Mouse (Mus musculus) c-Kit-positive CD71-positive TER-119-positive erythroid progenitor cells, embryonic 14.5 days (primary cell): Measurements from ENCODE around the gene Eef1akmt3.

ENCODE experiments used
- DNase-seq: peaks from one replicate; pipeline ENCODE4 v3.0.0-alpha.2; 2013; ENCODE audit warnings: low spot score

The Eef1akmt3 gene

DNA sequence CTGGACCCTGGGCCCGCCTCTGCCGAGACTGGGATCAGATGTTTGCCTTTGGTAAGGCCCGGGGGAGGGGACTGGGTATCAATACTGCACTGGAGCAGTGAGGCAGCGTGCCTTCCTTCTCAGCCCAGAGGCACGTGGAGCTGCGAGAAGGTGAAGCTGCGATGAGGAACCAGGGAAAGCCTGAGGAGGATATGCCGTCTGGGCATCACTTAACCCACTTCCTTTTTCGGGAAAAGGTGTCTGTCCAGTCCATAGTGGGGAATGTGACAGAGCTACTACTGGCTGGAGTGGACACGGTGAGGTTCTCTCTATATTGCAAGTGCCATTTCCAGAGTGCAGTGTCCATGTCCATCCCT lies 8.8 kb upstream of the Eef1akmt3 start:
- no peak for DNase-seq

DNA sequence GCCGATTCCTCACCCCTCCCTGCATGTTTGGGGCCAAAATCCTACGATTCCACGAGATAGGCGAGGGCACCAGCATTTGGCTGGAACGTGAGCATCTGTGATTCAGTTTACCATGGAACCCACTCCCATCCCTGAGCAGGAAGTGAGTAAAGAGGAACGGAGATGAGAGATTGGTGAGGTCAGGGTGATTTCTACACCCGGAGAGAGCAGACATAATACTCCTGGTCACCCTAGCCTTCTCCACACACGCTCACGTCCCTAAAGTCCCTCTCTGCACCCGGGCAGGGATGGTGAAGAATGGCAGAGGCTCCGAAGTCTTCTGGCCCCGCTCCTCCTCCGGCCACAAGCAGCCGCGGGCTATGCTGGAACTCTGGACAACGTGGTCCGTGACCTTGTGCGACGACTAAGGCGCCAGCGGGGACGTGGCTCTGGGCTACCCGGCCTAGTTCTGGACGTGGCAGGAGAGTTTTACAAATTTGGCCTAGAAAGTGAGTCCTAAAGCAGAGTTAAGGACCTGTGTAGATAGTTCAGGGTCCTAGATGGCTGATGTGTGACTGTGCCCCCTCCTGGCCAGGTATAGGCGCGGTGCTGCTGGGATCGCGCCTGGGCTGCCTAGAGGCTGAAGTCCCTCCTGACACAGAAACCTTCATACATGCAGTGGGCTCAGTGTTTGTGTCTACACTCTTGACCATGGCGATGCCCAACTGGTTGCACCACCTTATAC lies 8.2 kb upstream of the Eef1akmt3 start:
- no peak for DNase-seq

DNA sequence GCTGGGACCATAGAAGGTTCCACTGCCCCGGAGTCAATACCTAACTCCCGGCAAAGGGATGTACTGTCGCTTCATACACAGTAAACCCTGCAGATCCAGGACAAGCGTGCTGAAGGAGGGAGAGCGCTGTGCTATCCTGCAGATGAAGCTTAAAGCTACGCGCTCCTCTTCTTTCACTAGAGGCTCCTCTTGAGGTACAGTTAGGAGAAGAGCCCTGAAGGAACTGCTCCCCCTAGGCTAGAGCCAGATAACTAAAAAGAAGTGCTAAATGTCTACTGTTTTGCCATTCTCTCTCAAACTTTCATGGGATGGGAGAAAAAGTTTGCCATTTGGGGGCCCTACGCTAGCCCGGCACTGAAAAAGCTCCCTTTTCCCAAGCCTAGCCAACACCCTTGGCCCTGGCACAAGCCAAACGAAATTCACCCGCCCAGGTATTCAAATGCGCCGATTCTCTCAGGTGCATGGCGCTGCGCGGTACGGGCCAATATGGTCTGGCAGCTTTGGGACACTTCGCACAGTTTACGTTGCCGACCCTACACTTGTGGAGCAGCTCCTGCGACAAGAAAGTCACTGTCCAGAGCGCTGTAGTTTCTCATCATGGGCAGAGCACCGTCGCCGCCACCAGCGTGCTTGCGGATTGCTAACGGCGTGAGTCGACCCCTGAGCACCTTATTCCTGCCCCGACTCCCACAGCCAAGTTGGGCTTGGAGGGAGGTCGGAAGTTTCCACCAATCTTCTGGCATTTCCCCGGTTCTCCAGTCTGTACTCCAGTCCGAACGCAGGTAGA lies 7.5 kb upstream of the Eef1akmt3 start:
- no peak for DNase-seq

GRCm38 (mm10) chr10:127047954-127048353 lies 6.6 kb upstream of the Eef1akmt3 start, which contains the start of gene Cyp27b1:
Gene Cyp27b1 (plus strand): TSS chr10:127048250.
- DNase-seq = no peak

DNA sequence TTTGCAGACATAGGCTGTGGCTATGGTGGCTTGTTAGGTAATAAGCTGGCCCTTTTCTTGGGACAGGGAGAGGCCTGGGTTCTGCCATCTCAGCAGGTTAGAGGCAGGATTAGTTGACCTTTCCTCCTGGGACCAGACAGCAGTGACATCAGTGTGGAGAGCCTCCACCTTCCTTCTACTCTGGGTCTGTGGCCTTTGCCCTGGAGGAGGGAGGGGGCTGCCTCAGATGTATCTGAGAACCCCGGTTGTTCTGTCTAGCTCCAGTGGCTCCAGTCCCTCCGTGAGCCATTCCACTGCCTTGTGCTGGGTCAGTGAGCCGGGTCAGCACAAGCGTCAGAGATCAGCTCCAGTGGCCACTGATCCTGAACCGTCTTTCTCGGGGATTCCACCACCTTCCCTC lies 1.9 kb upstream of the Eef1akmt3 start:
- DNase-seq = no peak

GRCm38 (mm10) chr10:127042468-127043115 lies 1.3 kb upstream of the Eef1akmt3 start:
- DNase-seq = no peak

- peak; percentile 77 for DNase-seq
Observed at GRCm38 (mm10) chr10:127041774-127042338, 543 bp upstream of the Eef1akmt3 start.

DNA sequence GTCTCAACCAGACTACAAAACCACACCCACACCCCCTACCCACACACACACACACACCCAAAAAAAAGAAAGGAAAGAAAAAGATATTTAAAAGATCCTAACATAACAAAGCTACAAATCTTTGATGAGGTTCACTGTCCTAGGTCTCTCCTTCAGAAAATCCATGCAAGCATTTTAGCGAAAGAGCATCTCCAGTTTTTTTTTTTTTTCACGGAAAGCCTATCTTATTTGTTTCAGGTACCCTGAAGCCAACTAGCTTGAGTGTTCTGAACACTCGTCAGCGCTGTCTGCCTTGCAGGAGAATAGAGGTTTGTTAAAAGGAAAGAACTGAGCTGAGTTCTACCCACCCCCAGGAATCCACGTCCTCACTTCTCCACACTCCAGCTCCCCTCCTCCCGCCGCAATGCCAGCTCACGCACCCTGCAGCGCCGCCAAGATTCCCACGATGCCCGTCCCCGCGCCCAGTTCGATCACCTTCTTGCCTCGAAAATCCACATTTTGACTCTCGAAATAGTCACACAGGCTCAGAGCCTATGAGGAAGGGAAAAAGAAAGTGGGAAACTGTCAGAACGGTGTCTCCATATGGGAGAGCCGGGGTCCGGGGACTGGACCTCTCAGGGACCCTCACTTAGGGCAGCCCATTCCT lies 621 bp downstream of the Eef1akmt3 start:
- DNase-seq = no peak

DNA sequence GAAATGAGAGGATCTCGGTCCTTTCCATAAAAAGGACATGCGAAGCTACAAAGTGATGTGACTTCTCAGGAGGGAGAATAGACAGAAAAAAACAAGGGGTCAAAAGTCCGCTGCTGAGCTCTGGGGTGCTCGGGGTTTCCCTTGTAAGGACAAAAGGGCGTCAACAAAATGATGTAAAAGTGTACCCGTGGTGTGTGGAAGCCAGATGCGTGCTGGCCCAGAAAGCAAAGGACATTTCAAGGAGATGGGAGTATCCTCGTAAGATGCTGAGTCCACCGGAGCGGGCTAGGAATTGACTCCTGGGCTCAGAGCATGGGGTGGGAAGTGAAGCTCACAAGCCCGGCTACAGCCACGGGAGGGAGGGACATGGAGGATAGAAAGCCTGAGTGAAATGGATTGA lies 3.7 kb downstream of the Eef1akmt3 start:
- DNase-seq = no peak

- no peak for DNase-seq
Observed at GRCm38 (mm10) chr10:127036273-127036672, 5.0 kb downstream of the Eef1akmt3 start.

DNA sequence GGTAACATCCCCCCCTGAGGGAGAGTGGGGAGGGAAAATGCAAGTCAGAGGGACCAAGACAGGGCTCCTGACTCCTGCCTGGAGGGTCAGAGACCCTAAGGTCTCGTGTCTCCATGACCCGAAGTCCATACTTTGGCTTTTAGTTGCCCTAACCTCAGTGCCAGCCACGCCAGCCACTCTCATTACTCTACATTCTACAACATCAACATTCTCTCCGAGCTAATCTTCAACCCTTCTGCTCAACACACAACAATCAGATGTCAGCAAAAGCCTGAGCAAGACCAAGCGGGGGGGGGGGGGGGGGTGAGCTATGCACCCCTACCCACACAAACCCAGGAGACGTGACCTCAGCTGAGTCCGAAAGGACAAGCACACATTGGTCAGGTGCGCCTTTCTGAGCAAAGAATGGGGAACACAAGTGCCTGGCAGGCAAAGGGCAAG lies 8.0 kb downstream of the Eef1akmt3 start:
- no peak for DNase-seq

DNA sequence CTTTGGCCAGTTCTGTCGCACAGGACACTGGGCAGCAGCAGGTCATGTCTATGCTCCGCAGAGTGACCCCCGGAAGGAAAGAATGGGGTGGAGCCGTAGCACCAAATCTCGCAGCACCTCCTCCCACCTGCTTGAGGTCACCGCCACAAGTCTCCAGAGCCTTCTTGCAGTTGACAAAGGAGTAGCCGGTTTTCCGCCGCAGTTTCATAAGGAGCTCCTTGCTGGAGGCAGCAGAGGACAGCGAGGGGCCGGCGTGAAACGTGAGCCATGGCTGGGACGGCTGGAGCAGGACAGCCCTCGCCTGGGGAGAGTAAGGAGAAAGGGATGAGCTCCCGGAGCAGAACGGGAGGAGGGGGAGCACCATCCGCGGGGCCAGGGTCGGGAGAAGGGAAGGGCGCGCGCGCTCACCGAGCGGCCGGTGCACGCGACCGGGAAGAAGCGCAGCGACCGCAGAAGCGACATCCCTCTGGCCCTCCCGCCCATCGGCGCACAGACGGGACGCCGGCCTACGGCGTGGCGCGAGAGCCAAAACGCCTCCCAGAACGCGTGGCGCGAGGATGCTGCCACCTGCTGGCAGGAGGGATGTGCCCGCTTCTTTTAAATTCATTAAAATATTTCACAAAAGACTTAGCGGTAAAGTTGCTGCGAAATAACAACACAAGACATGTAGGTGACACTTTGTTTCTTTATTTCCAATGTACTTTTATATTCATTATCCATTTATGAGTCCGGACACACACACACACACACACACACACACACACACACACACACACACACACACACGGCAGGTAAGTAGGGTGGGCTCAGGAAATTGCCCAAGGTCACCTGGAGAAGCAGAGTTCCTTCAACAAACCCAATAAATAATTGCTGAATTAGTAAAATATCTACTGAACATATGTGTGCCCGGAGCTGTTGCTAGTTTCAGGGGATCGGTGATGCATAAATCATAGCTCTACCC lies 10.7 kb downstream of the Eef1akmt3 start, which contains the start of gene Tsfm:
Gene Tsfm (minus strand): TSS at position 505 of the 961 bp plus-strand sequence.
- DNase-seq = peak; percentile 86

DNA sequence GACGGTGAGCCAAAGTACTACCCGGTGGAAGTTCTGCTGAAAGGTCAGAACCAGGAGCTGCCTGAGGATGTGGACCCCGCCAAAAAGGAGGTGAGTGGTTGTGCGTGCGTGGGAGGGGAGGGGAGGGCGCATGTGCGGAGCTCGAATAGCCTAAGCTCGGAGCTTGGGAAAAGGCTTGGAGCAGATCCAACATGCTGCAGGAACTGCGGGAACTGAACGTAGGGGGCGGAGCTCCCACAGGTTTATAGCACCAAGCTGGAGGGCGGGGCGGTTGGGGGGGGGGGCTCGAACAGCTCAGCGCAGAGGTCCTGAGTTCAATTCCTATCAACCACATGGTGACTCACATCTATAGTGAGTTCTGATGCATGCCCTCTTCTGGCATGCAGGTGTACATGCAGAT lies 22.9 kb downstream of the Eef1akmt3 start:
- no peak for DNase-seq

DNA sequence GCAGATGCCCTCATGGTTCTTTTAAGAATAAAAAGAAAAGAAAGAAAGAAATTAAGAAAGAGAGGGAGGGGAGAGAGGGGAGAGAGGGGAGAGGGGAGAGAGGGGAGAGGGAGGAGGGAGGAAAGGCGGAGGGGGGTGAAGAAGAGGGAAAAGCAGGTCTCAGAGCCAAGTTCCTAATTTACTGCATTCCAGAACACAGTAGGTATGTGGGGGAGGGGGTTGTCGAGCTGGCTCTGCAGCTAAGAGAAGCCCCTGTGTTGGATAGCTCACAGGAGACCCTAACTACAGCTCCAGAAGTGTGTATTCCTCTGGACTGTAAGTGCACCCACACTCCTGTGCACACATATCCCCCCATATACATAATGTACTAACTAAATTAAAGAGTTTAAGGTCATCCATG lies 24.2 kb downstream of the Eef1akmt3 start:
- no peak for DNase-seq

GRCm38 (mm10) chr10:127016488-127016887 lies 24.8 kb downstream of the Eef1akmt3 start:
- no peak for DNase-seq

- no peak for DNase-seq
Observed at GRCm38 (mm10) chr10:127003806-127004205, 37.5 kb downstream of the Eef1akmt3 start.

DNA sequence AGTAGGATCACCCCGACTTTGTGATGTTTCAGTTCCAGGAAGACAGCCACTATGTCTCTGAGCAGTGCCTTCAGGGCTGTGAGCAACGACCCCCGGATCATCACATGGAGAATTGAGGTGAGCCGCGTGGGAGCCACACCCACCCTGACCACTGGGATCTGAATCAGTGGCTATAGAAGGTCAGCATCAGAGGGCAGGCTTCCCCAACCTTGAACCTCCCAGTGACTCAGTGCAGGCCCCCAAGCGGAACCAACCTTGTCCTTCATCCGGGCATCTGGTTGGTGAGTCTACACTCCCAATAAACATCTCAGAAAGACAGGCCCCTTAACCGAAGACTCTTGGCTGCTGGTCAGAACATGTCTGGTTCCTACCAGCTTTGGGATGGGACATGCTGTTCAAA lies 38.0 kb downstream of the Eef1akmt3 start:
- no peak for DNase-seq

- no peak for DNase-seq
Observed at GRCm38 (mm10) chr10:127002765-127003164, 38.5 kb downstream of the Eef1akmt3 start.

- DNase-seq = no peak
Observed at GRCm38 (mm10) chr10:127002056-127002455, 39.3 kb downstream of the Eef1akmt3 start.

- DNase-seq = no peak
Observed at GRCm38 (mm10) chr10:127001297-127001696, 40.0 kb downstream of the Eef1akmt3 start.

DNA sequence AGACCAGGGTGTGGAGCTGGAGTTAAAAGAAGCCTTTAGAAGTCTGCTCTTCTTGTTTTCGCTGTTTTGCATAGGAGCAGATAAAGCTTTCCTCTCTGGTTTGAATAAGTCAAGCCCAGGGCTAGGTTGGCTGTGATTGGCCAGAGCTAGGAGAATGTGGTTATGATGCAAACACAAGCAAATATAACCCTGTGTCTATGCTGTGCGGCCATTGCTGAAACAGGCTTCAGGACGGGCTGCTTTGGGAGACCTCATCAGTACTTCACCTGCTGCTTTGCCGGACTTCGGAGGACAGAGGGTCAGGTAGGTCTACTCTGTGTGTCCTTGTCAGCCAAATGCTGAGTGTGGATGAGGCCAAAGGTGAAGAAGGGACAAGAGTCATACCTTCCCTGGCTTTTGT lies 40.8 kb downstream of the Eef1akmt3 start, which contains the start of gene Avil:
Gene Avil (plus strand): TSS at position 181 of the 400 bp plus-strand sequence.
- DNase-seq = no peak
